Mouse (Mus musculus) central nervous system, embryonic 14 days (tissue): ENCODE measurements around the gene 1700008P02Rik. TPM values are rescaled to one million over a fixed set of nuclear protein-coding genes. Genes with fewer than 3 reads are reported as not detected.

Experiments
- polyA plus RNA-seq: library from polyadenylated mRNA; depleted of rRNA; stranded (reverse); fragments of >200 nt; gene quantifications from 2 replicates; pipeline ENCODE4 v1.2.3, GENCODE M21; 2012; rRNA removed

1700008P02Rik gene
- polyA plus RNA-seq = not detected in 2 replicates

DNA sequence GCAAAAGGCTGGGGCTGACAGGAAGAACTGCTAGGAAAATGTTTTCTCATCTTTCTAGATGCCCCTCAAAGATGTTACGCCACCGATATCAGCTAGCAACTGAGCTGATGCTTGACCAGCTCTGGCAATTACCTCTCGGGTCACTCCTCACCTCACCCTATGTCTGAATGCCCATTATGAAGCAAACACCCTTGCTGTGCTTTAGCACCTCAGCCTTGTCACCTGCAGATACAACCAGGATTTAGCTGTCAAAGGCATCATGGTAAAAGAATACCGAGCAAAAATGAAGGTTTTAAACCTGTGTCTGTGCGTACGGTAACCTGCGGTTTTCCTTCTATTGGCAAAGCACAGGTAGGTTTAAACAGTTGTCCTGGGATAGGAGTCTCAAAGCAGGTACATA lies at the start of gene 1700008P02Rik:
1700008P02Rik (minus strand) TSS at position 101 of the 400 bp plus-strand sequence.

